Mouse (Mus musculus): ENCODE data around the gene Map9.
"Not testable (repeated sequence)": the region's sequence is repeated elsewhere in the genome, so short reads cannot be mapped to it uniquely, and the experiment has no call there.

Map9 gene

GRCm38 (mm10) chr3:82412397-82412796, 54.6 kb downstream of the Map9 start:
- DNase-seq (ENCODE audit: low spot score in 2 of 2): no peak

- no peak for DNase-seq (ENCODE audit: low spot score in 2 of 2)
These were observed 60.1 kb downstream of the Map9 start for GRCm38 (mm10) chr3:82417958-82418357.

- DNase-seq (ENCODE audit: low spot score in 2 of 2): no peak
These were observed 77.5 kb downstream of the Map9 start for GRCm38 (mm10) chr3:82435351-82435750.

GRCm38 (mm10) chr3:82440976-82441375, 83.1 kb downstream of the Map9 start:
- DNase-seq (ENCODE audit: low spot score in 2 of 2): no peak

GRCm38 (mm10) chr3:82441601-82442000, 83.8 kb downstream of the Map9 start:
- DNase-seq (ENCODE audit: low spot score in 2 of 2): not testable (repeated sequence)
